Mouse (Mus musculus): ENCODE results near the gene Mcf2l. TPM values are rescaled to one million over a fixed set of nuclear protein-coding genes. Genes with fewer than 3 reads are reported as not detected.

The Mcf2l gene
- polyA plus RNA-seq, 1 experiment from 2014 or later: 158 TPM

- Histone ChIP-seq H3K4me2 (replicated peaks) (no peak overlapping the region), H3K4me3 (replicated peaks; ENCODE audit: low read length) (no peak overlapping the region), H3K27ac (no peak overlapping the region), H3K36me3 (replicated peaks; ENCODE audit: control insufficient read depth, insufficient read depth) (no peaks in the 10 kb centered on the region), H3K9ac (no peak overlapping the region), H3K4me1 (replicated peaks; ENCODE audit: control insufficient read depth, insufficient read depth, low read length) (no peaks in the 10 kb centered on the region), H3K27me3 (ENCODE audit: control insufficient read depth, insufficient read depth, low read length) (no peaks in the 10 kb centered on the region), H3K9me3 (ENCODE audit: control insufficient read depth, low read length) (no peaks in the 10 kb centered on the region)
- no peak for DNase-seq (ENCODE audit: low spot score)
- WGBS: 86% methylated on average over 13 of the region's 13 CpGs
- ATAC-seq (ENCODE audit: low FRiP score): no peak
These were observed 30.3 kb downstream of the Mcf2l start for GRCm38 (mm10) chr8:12903790-12904415.

GRCm38 (mm10) chr8:12905122-12905521 is 31.5 kb downstream of the Mcf2l start:
- no peaks in the 10 kb centered on the region for H3K27me3 ChIP-seq (ENCODE audit: control insufficient read depth, insufficient read depth, low read length)
- no peaks in the 10 kb centered on the region for H3K9me3 ChIP-seq (ENCODE audit: control insufficient read depth, low read length)
- H3K4me2 ChIP-seq (replicated peaks): no peak overlapping the region
- H3K9ac ChIP-seq: no peak overlapping the region
- ATAC-seq (ENCODE audit: low FRiP score) (no peak), DNase-seq (ENCODE audit: low spot score) (no peak)
- H3K4me3 ChIP-seq (replicated peaks; ENCODE audit: low read length): no peak overlapping the region
- WGBS: 90% methylated on average over 5 of the region's 5 CpGs
- H3K4me1 ChIP-seq (replicated peaks; ENCODE audit: control insufficient read depth, insufficient read depth, low read length): no peaks in the 10 kb centered on the region
- no peak overlapping the region for H3K27ac ChIP-seq
- H3K36me3 ChIP-seq (replicated peaks; ENCODE audit: control insufficient read depth, insufficient read depth): no peaks in the 10 kb centered on the region

- H3K4me2 ChIP-seq (replicated peaks): no peak overlapping the region
- H3K4me3 ChIP-seq (replicated peaks; ENCODE audit: low read length): no peak overlapping the region
- ATAC-seq (ENCODE audit: low FRiP score): no peak
- no peak for DNase-seq (ENCODE audit: low spot score)
- H3K9ac ChIP-seq: no peak overlapping the region
- no peaks in the 10 kb centered on the region for H3K4me1 ChIP-seq (replicated peaks; ENCODE audit: control insufficient read depth, insufficient read depth, low read length)
- H3K27me3 ChIP-seq (ENCODE audit: control insufficient read depth, insufficient read depth, low read length): no peaks in the 10 kb centered on the region
- no peaks in the 10 kb centered on the region for H3K9me3 ChIP-seq (ENCODE audit: control insufficient read depth, low read length)
- H3K27ac ChIP-seq: no peak overlapping the region
- WGBS: 88% methylated on average over 11 of the region's 11 CpGs
- no peaks in the 10 kb centered on the region for H3K36me3 ChIP-seq (replicated peaks; ENCODE audit: control insufficient read depth, insufficient read depth)
These were observed 32.2 kb downstream of the Mcf2l start for GRCm38 (mm10) chr8:12905599-12906321.

- Histone ChIP-seq H3K4me3 (replicated peaks; ENCODE audit: low read length) (no peak overlapping the region), H3K36me3 (replicated peaks; ENCODE audit: control insufficient read depth, insufficient read depth) (no peaks in the 10 kb centered on the region), H3K9me3 (ENCODE audit: control insufficient read depth, low read length) (no peaks in the 10 kb centered on the region), H3K9ac (no peak overlapping the region), H3K4me2 (replicated peaks) (no peak overlapping the region), H3K27me3 (ENCODE audit: control insufficient read depth, insufficient read depth, low read length) (no peaks in the 10 kb centered on the region), H3K27ac (no peak overlapping the region), H3K4me1 (replicated peaks; ENCODE audit: control insufficient read depth, insufficient read depth, low read length) (no peaks in the 10 kb centered on the region)
- ATAC-seq (ENCODE audit: low FRiP score) (no peak), DNase-seq (ENCODE audit: low spot score) (no peak)
- WGBS: 59% methylated on average over 5 of the region's 5 CpGs
These were observed 33.0 kb downstream of the Mcf2l start for GRCm38 (mm10) chr8:12906597-12906996.

- H3K27me3 ChIP-seq (ENCODE audit: control insufficient read depth, insufficient read depth, low read length): no peaks in the 10 kb centered on the region
- no peaks in the 10 kb centered on the region for H3K36me3 ChIP-seq (replicated peaks; ENCODE audit: control insufficient read depth, insufficient read depth)
- no peak for DNase-seq (ENCODE audit: low spot score)
- H3K4me3 ChIP-seq (replicated peaks; ENCODE audit: low read length): no peak overlapping the region
- no peak overlapping the region for H3K27ac ChIP-seq
- no peaks in the 10 kb centered on the region for H3K4me1 ChIP-seq (replicated peaks; ENCODE audit: control insufficient read depth, insufficient read depth, low read length)
- H3K9me3 ChIP-seq (ENCODE audit: control insufficient read depth, low read length): no peaks in the 10 kb centered on the region
- H3K9ac ChIP-seq: no peak overlapping the region
- 87% methylated on average over 4 of the region's 4 CpGs for WGBS
- ATAC-seq (ENCODE audit: low FRiP score): no peak
- no peak overlapping the region for H3K4me2 ChIP-seq (replicated peaks)
These were observed 34.1 kb downstream of the Mcf2l start for GRCm38 (mm10) chr8:12907730-12908129.

GRCm38 (mm10) chr8:12912011-12912410 is 38.4 kb downstream of the Mcf2l start:
- Histone ChIP-seq H3K27ac (no peak overlapping the region), H3K4me3 (replicated peaks; ENCODE audit: low read length) (no peak overlapping the region), H3K36me3 (replicated peaks; ENCODE audit: control insufficient read depth, insufficient read depth) (no peaks in the 10 kb centered on the region), H3K27me3 (ENCODE audit: control insufficient read depth, insufficient read depth, low read length) (no peaks in the 10 kb centered on the region), H3K4me2 (replicated peaks) (no peak overlapping the region), H3K9me3 (ENCODE audit: control insufficient read depth, low read length) (no peaks in the 10 kb centered on the region), H3K9ac (no peak overlapping the region), H3K4me1 (replicated peaks; ENCODE audit: control insufficient read depth, insufficient read depth, low read length) (peaks cover 8% of the 10 kb centered on the region)
- DNase-seq (ENCODE audit: low spot score) (no peak), ATAC-seq (ENCODE audit: low FRiP score) (no peak)
- WGBS: 8% methylated on average over 5 of the region's 5 CpGs

- Histone ChIP-seq H3K27ac (peak overlapping the region; percentile 83), H3K9me3 (ENCODE audit: control insufficient read depth, low read length) (no peaks in the 10 kb centered on the region), H3K36me3 (replicated peaks; ENCODE audit: control insufficient read depth, insufficient read depth) (no peaks in the 10 kb centered on the region), H3K9ac (peak overlapping the region; percentile 83), H3K4me1 (replicated peaks; ENCODE audit: control insufficient read depth, insufficient read depth, low read length) (peaks cover 30% of the 10 kb centered on the region), H3K4me2 (replicated peaks) (peak overlapping the region; percentile 62), H3K4me3 (replicated peaks; ENCODE audit: low read length) (peak overlapping the region; percentile 55), H3K27me3 (ENCODE audit: control insufficient read depth, insufficient read depth, low read length) (no peaks in the 10 kb centered on the region)
- WGBS: 17% methylated on average over 42 of the region's 42 CpGs
- peak; percentile 89 for ATAC-seq (ENCODE audit: low FRiP score)
- DNase-seq (ENCODE audit: low spot score): peak; percentile 80
These were observed 41.8 kb downstream of the Mcf2l start for GRCm38 (mm10) chr8:12915187-12916006.

- Histone ChIP-seq H3K27me3 (ENCODE audit: control insufficient read depth, insufficient read depth, low read length) (no peaks in the 10 kb centered on the region), H3K4me3 (replicated peaks; ENCODE audit: low read length) (peak overlapping the region; percentile 55), H3K27ac (peak overlapping the region; percentile 83), H3K4me1 (replicated peaks; ENCODE audit: control insufficient read depth, insufficient read depth, low read length) (peaks cover 30% of the 10 kb centered on the region), H3K36me3 (replicated peaks; ENCODE audit: control insufficient read depth, insufficient read depth) (no peaks in the 10 kb centered on the region), H3K4me2 (replicated peaks) (peak overlapping the region; percentile 62), H3K9me3 (ENCODE audit: control insufficient read depth, low read length) (no peaks in the 10 kb centered on the region), H3K9ac (peak overlapping the region; percentile 83)
- DNase-seq (ENCODE audit: low spot score): peak; percentile 52
- ATAC-seq (ENCODE audit: low FRiP score): no peak
- 48% methylated on average over 16 of the region's 16 CpGs for WGBS
These were observed 42.7 kb downstream of the Mcf2l start for GRCm38 (mm10) chr8:12916156-12916900.

GRCm38 (mm10) chr8:12917029-12917428 is 43.4 kb downstream of the Mcf2l start:
- Histone ChIP-seq H3K27me3 (ENCODE audit: control insufficient read depth, insufficient read depth, low read length) (no peaks in the 10 kb centered on the region), H3K9me3 (ENCODE audit: control insufficient read depth, low read length) (no peaks in the 10 kb centered on the region), H3K4me2 (replicated peaks) (peak overlapping the region; percentile 62), H3K4me3 (replicated peaks; ENCODE audit: low read length) (peak overlapping the region; percentile 55), H3K9ac (peak overlapping the region; percentile 83), H3K27ac (peak overlapping the region; percentile 83; the same call in 1 of the 2 replicates), H3K4me1 (replicated peaks; ENCODE audit: control insufficient read depth, insufficient read depth, low read length) (peaks cover 30% of the 10 kb centered on the region), H3K36me3 (replicated peaks; ENCODE audit: control insufficient read depth, insufficient read depth) (no peaks in the 10 kb centered on the region)
- DNase-seq (ENCODE audit: low spot score): no peak
- ATAC-seq (ENCODE audit: low FRiP score): no peak
- WGBS: 68% methylated on average over 3 of the region's 3 CpGs

Measured in hindbrain, embryonic 14.5 days (tissue).